Mouse (Mus musculus) mature B cell (primary cell): ENCODE measurements around the gene Adam19.

Source experiments
- in situ Hi-C: fragments of 300-500 bp; cut with MboI; formaldehyde crosslinking; loops from 2 replicates; pipeline ENCODE4 v1.14.3; 2019

Gene Adam19

GRCm38 (mm10) chr11:46097062-46097461 lies 41.3 kb downstream of the Adam19 start:
- in situ Hi-C loops, result no loop called here

GRCm38 (mm10) chr11:46102107-46102506 lies 46.3 kb downstream of the Adam19 start:
- in situ Hi-C loops, result no loop called here

DNA sequence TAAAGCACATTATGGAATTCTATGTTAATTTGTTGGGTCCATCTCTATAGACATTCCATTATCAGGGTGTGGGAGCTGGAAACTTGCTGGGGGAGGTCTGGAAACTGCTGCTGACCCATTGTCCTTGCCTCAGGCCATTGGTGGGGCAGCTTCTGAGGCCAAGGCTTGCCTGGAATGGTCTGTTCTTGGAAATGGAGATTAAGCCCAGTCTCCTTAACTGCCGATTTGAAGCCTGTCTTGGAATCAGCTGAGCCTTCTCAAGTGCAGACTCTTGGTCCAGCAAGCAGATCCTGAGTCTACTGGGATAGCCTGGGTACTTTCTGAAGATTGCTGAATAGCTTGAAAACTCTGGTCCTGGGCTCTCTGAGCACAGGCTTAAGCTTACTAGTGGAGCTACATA lies 51.3 kb downstream of the Adam19 start:
- in situ Hi-C loops, result no loop called here

GRCm38 (mm10) chr11:46109206-46109605 lies 53.4 kb downstream of the Adam19 start:
- in situ Hi-C loops, result no loop called here

DNA sequence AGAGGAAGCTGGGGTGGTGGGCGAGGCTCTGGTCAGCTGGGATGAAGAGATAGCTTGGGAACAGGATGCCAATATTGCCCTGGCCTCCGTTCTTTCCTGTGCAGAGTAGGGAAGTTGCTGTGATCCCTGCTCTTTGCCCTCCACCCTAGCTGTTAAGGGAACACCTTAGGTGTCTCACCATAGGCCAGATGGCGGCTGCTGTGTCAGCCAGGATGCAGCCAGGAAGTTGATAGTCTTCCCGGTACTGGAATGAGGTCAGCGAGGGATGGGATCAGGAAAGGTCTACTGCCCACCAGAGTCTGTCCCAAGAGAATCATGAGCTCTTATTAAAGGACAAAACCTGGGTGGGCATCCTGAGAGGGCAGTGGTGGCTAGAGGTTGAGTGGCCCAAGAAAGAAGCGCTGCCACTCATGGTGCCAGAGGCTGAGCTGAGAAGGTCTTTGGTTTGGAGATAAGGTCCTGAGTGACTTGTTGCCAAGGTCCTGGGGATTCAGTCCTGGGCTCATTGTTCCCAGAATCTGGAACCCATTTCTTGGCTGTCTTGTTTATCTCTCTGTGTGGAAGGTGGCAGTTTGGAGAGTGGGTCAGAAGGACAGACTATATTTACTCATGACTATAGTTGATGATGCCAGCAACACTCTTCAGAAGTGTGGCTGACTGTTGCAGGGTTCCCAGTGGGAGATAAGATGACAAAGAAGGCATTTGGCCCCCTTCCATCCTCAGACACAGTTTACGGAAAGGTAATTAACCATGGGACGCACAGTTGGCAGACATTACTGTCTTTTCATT lies 54.6 kb downstream of the Adam19 start:
- in situ Hi-C loops, result no loop called here

GRCm38 (mm10) chr11:46110945-46111287 lies 55.1 kb downstream of the Adam19 start:
- in situ Hi-C loops, result no loop called here

DNA sequence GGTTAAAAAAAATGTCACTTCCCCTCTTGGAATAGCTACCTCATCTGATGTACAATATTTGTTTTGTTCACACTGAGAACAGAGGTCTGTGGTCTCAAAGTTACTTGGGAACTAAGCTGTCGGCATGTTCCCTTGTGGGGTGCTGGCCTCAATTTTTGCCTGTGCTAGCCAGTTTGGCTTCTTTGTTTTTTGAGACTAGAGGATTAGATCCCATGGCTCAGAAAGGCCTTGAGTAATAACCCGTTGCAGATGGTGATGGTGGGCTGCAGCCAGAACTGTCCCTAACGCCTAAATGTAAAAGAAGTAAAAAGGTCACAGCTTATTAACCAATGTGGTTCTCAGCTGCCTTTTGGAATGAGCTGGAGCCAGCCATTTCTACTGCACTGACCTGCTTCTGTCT lies 57.4 kb downstream of the Adam19 start:
- in situ Hi-C loops, result no loop called here

DNA sequence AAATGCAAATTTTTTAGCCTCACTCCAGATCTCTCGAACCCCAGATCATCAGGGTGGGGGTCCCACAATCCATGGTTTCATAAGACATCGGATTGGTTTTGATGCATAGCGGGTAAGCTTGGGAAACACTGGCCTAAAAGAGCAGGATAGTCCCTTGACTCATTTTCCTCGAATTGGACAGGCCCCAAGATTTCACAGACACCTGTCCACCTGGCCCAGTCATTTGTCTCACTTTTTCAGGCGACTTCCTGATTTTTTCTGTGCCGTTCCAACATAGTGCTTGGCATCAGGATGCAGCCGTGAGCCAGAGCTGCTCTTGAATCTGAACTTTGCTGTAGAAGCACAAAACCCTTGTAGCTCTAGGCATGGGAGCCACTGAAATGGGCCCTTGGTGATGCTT lies 58.4 kb downstream of the Adam19 start:
- in situ Hi-C loops, result no loop called here

- in situ Hi-C loops, result no loop called here
Observed at GRCm38 (mm10) chr11:46115011-46115410, 59.2 kb downstream of the Adam19 start.

DNA sequence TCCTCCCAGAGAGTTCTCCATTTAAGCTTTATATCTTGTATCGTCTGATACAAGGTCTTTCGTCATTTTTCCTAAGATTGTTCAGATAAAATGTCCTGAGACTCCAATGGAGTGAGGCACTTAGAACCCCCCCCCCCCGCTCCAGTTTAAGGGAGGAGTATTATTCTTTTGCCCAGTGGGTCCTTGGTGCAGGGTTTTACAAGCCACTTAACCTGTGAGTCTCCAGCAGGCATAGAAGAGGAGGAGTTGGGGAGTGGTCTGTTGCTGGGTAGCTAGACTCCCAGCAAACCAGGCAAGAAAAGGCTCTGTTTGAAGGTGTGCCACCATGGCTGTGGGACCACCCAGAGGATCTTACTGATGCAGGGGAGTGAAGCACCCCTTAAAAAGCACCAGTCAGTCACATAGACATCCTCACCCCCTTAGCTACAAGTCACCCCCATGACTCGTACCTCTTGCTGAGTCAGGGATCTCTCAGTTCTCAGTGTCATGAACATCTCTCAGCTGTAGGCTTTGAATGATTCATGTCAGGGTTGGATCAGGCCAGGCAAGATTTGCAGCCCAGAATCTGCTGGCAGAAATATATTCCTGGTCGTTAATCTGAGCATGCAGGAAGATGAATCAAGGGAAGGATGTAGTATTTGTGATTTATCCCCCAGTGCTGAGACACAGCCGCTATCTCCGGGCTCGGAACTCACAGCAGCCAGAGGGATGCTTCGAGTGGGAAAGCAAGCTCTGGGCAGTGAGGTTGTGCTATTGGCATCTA lies 59.8 kb downstream of the Adam19 start:
- in situ Hi-C loops, result no loop called here

- in situ Hi-C loops, result no loop called here
Observed at GRCm38 (mm10) chr11:46116510-46116909, 60.7 kb downstream of the Adam19 start.

GRCm38 (mm10) chr11:46119624-46120023 lies 63.8 kb downstream of the Adam19 start:
- in situ Hi-C loops, result no loop called here

GRCm38 (mm10) chr11:46120084-46120483 lies 64.3 kb downstream of the Adam19 start:
- in situ Hi-C loops, result no loop called here

- in situ Hi-C loops, result no loop called here
Observed at GRCm38 (mm10) chr11:46121666-46122065, 65.9 kb downstream of the Adam19 start.

DNA sequence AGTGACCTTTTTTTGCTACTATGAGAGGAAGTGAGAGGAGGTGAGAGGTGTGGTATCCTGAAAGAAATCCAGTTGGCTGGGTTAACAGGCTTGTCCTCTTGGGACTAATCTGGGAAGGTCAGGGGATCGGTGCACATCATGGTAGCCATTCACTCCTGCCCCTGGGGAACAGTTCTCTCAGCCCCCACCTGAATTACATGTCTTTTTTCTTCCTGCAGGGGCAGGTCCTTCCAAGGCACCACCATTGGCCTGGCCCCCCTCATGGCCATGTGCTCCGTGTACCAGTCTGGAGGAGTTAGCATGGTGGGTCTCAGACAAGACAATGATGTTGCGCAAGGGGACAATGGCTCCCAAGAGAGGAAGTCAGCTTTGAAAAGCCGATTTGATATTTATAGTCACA lies 67.1 kb downstream of the Adam19 start:
- in situ Hi-C loops, result no loop called here

DNA sequence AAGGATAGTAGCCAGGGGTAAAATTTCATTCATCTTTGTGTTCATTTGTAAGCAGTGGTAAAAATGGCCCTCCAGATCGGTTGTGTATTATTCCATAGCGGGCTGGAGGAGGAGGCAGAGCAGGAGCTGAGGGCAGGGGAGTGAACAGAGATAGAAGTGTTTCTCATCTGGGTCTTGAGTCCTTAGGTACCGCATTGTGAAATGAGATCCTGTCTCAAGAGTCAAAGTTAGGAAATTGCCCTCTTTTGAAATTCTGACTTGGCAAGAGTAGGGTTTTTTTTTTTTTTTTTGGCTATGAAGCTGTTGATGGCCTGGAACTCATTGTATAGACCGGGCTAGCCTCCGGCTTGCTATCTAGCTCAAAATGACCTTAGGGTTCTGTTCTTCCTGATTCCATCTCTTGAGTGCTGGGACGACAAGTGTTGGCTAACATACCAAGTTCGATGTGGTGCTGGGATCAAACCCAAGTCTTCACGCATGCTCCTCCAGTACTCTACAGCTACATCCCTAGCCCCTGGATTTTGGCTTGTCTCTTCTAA lies 67.6 kb downstream of the Adam19 start:
- in situ Hi-C loops, result no loop called here

- in situ Hi-C loops, result loop anchor here (5.0 kb wide), 1 partner anchor 68 kb away; the partner anchor contains the start of gene Adam19
Observed at GRCm38 (mm10) chr11:46125093-46125834, 69.5 kb downstream of the Adam19 start.

GRCm38 (mm10) chr11:46125835-46126229 lies 70.0 kb downstream of the Adam19 start:
- in situ Hi-C loops, result loop anchor here (5.0 kb wide), 1 partner anchor 69 kb away; the partner anchor contains the start of gene Adam19

DNA sequence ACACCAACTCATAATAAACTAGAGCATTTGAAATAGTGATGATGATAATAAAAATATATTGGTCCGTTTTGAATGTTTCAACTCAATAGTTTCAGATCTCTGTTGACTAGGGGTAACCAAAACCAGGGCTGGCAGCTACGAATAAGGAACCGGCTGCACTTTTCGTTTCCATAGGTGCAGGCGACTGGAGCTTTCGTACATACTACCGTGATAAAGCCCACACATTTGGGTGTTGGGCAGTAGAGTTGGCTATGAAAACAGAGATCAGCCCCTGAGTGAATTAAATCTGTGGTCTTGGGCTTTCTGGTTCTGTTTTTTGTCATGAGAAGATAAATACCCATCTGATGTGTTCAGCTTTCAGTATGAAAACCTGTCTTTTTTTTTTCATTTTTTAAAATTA lies 70.5 kb downstream of the Adam19 start:
- in situ Hi-C loops, result loop anchor here (5.0 kb wide), 1 partner anchor 69 kb away; the partner anchor contains the start of gene Adam19

GRCm38 (mm10) chr11:46126827-46127410 lies 71.1 kb downstream of the Adam19 start:
- in situ Hi-C loops, result loop anchor here (5.0 kb wide), 1 partner anchor 70 kb away; the partner anchor contains the start of gene Adam19
